Mouse (Mus musculus): ENCODE measurements around the gene Enoph1.

Gene Enoph1

DNA sequence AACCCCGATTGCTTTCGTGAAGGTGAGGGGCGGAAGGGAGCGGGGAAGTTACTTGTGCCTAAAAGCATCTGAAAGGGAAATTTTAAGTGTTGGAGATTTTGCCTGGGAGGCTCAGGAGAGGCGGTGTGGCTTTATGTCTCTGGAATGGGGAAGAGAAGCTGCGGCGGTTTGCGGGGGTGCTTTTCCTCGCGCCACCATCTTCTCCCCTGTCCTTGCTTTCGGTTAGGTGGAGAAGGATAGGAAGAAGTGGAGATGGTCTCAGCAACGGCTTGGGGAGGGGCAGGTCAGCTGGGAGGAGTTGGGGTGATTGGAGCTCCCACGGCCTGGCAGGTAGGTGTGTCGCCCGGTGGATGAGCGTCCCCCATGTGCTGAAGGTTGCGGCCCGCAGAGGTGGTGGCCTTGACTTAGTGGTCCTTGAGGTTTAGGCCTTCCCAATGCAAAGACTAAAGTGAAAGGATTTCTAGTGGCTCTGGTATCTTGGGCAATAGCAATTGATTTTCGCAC, 548 bp downstream of the Enoph1 start:
- peak in 1 of 2 experiments; percentile 55 for DNase-seq (ENCODE audit: low spot score in 2 of 2)

DNA sequence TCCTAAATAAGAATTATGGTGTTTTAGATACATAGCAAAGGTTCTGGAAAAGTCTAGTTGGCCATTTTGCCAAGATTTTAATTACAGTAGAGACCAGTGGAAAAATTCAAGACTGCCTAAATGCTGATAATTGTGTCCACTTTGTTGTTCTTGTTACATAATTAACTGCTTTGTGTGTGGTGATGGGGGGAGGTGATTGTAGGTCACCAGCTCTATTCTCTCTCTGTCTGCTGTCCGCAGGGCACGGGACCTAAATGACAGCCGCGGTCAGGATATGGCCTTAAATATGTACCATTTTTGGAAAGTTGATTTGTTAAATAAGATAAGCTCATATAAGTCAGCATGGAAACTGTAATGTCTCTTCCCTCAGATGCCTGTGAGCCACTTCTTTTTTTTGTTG, 1.5 kb downstream of the Enoph1 start:
- DNase-seq (ENCODE audit: low spot score in 2 of 2): no peak

DNA sequence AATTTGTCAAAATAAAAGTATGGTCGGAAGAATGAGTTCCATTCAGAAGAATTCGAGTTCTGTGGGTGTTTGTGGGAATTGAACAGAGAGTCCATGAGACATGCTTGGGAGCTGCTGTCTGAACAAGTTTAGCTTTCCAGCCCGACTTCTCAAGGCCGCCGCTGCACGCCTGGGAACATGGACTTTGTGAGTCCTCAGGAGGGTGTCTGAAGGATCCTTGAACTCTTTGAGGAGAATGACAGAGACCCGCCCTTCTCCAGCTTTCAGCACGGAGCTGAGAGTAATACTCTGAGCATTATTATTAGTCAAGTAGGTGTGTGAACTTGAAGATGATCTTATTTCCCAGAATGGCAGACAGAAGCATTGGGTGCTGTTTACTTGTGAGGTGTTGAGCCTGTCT, 2.7 kb downstream of the Enoph1 start:
- no peak for DNase-seq (ENCODE audit: low spot score in 2 of 2)

DNA sequence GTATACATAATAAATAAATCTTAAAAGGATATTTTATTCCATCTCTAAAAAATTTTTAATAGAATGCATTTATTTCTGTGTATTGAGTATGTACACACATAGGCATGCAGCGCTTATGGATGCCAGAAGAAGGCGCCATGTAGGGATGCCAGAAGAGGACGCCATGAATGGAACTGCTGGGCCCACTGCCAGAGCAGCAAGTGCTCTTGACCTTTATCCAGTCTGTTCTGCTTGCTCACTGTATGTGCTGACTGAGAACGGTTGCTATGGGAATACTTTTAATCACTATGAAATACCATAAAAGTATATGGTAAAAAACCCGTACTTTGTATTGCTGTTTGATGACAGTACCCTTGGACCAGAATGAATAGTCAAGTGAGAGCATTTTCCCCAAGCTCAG, 3.6 kb downstream of the Enoph1 start:
- DNase-seq (ENCODE audit: low spot score in 2 of 2): no peak

DNA sequence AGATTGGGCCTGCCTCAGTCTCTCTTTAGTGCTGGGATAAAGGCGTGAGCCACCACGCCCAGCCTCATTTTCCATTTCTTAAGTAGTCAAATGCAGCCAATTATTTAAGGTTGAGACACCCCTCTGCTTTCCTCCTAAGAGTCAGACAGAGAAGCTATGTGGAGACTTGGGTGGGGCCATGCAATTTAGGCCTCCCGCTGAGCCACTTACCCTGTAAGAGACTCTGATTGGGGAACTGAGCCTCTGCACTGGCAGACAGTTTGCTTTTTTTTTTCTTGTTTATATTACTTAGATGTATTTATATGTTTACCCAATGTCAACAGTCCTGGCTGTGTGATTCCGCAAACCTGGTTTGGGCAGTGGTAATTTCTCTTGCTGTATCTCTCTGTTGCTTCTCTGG, 4.2 kb downstream of the Enoph1 start:
- no peak for DNase-seq (ENCODE audit: low spot score in 2 of 2)

GRCm38 (mm10) chr5:100044621-100045020, 4.8 kb downstream of the Enoph1 start:
- no peak for DNase-seq (ENCODE audit: low spot score in 2 of 2)

GRCm38 (mm10) chr5:100046096-100046495, 6.3 kb downstream of the Enoph1 start:
- no peak for DNase-seq (ENCODE audit: low spot score in 2 of 2)

GRCm38 (mm10) chr5:100047143-100047640, 7.4 kb downstream of the Enoph1 start:
- DNase-seq (ENCODE audit: low spot score in 2 of 2): no peak

- no peak for DNase-seq (ENCODE audit: low spot score in 2 of 2)
These were observed 8.1 kb downstream of the Enoph1 start for GRCm38 (mm10) chr5:100047871-100048270.

DNA sequence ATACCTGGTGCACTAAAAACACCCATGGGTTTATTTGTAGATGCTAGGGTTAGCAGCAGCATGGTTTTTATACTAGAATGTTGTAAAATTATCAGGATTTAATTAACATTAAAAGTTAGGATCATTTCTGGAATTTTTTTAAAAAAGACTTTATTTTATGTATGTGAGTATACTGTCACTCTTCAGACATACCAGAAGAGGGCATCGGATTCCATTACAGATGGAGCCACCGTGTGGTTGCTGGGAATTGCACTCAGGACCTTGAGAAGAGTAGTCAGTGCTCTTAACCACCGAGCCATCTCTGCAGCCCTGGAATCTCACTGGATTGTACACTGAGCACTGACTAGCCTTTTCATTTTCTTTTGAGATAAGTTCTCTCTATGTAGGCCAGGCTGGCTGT, 10.1 kb downstream of the Enoph1 start:
- DNase-seq (ENCODE audit: low spot score in 2 of 2): no peak

- DNase-seq (ENCODE audit: low spot score in 2 of 2): no peak
These were observed 12.9 kb downstream of the Enoph1 start for GRCm38 (mm10) chr5:100052728-100053127.

- no peak for DNase-seq (ENCODE audit: low spot score in 2 of 2)
These were observed 15.2 kb downstream of the Enoph1 start for GRCm38 (mm10) chr5:100054807-100055547.

GRCm38 (mm10) chr5:100055866-100056369, 16.1 kb downstream of the Enoph1 start:
- no peak for DNase-seq (ENCODE audit: low spot score in 2 of 2)

- no peak for DNase-seq (ENCODE audit: low spot score in 2 of 2)
These were observed 17.9 kb downstream of the Enoph1 start for GRCm38 (mm10) chr5:100057461-100058209.

GRCm38 (mm10) chr5:100058729-100059128, 18.9 kb downstream of the Enoph1 start:
- DNase-seq (ENCODE audit: low spot score in 2 of 2): no peak

DNA sequence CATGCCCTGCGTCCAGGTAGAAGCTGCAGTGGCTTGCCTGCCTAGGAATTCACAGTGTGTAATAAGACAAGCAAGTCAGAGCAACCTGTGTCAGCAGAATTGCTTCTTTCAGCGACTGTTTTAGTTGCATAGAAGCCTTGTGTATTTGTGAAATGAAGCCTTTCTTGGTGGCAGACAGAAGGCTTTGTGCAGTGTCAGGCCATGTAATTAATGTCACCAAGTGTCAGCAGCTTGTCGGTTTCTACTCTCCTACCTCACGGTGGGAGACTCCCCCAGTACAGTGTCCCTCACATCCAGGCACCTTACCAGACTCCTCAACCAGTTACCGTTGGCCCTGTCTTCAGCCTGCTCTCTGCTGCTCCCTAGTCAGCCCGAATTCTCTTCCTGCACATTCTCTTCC, 19.5 kb downstream of the Enoph1 start:
- no peak for DNase-seq (ENCODE audit: low spot score in 2 of 2)

- no peak for DNase-seq (ENCODE audit: low spot score in 2 of 2)
These were observed 21.1 kb downstream of the Enoph1 start for GRCm38 (mm10) chr5:100060876-100061275.

DNA sequence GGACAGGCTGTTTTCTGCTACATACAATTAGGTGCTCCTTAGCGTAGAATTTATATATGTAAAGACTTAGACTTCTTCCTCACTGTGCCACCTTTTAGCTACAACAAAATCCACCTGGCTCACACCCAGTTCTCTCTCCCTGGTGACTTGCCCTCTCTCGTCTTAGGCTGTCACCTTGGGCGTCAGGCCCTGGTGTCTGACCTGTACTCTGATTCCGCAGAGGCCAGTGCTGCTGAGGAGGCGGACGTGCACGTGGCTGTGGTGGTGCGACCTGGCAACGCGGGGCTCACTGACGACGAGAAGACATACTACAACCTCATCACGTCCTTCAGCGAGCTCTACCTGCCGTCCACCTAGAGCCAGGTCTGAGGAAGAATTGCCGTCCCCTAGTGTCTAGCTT, 27.8 kb downstream of the Enoph1 start:
- no peak for DNase-seq (ENCODE audit: low spot score in 2 of 2)

- DNase-seq (ENCODE audit: low spot score in 2 of 2): no peak
These were observed 29.7 kb downstream of the Enoph1 start for GRCm38 (mm10) chr5:100069526-100069925.

GRCm38 (mm10) chr5:100070255-100070654, 30.5 kb downstream of the Enoph1 start:
- DNase-seq (ENCODE audit: low spot score in 2 of 2): peak; percentile 64 to 86

GRCm38 (mm10) chr5:100071541-100071940, 31.8 kb downstream of the Enoph1 start:
- DNase-seq (ENCODE audit: low spot score in 2 of 2): no peak

DNA sequence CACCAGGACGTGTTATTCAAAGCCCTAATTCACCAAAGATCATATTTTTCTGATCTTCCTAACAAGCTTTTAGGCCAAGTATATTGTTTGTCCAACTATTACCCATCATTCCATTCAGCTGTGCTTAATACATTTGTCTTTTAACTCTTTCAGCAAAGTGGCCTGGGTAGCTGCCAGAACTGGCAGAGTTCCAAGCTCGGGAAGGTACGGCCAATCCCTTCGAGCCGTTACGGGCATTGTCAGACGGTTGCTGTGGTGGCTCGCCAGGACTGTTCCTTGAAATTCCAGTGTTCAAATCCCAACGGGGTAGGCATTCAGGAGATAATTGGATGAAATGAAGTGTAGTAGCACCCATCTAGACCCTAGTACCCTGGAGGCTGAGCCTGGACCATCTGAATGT, 32.8 kb downstream of the Enoph1 start:
- no peak for DNase-seq (ENCODE audit: low spot score in 2 of 2)

DNA sequence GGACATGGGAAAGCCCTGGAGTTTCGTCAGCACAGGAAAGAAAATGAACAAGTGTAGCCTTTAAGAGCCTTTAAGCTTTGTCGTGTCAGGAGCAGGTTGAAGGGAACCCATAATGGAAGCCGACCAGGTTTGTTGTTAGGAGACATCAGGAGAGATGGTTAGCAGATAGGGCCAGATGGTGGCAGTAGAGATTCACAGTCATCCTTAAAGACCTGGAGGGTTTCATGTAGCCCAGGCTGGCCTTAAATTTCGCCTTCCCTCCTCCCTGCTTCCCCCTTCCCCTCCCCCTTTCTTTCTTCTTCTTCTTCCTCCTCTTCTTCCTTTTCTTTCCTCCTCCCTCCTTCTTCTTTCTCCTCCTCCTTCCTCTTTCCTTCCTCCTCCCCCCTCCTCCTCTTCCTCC, 34.8 kb downstream of the Enoph1 start:
- DNase-seq (ENCODE audit: low spot score in 2 of 2): no peak
